Mouse (Mus musculus) monocyte, adult 2 months (primary cell): ENCODE data around the gene Sh2d6.
"Not testable (repeated sequence)": the region's sequence is repeated elsewhere in the genome, so short reads cannot be mapped to it uniquely, and the experiment has no call there.

ENCODE experiments used
- DNase-seq, 2 experiments: peaks; one replicate each; pipeline ENCODE4 v3.0.0; 2022; ENCODE audit warnings: low spot score in 2 of 2, low read depth in 1 of 2

Gene Sh2d6

DNA sequence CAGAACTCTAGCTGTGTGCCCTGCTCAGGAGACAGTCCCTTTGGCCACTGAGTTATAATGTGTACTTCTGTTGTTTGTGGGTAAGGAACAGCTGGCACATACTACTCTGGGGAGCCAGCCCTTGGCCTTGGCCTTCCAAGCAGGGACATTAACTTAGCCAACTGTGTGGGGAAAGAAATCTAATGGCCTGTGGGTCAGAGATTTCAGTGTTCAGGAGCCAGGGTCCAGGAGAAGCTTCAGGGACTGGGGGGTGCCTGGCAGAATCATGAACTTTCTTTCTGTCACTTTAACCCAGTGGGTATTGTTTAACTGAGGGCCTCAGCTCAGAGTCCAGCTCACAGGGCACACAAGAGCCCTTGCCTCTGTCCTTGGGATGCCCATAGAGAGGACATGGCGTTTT lies 15.4 kb downstream of the Sh2d6 start:
- DNase-seq, result no peak

DNA sequence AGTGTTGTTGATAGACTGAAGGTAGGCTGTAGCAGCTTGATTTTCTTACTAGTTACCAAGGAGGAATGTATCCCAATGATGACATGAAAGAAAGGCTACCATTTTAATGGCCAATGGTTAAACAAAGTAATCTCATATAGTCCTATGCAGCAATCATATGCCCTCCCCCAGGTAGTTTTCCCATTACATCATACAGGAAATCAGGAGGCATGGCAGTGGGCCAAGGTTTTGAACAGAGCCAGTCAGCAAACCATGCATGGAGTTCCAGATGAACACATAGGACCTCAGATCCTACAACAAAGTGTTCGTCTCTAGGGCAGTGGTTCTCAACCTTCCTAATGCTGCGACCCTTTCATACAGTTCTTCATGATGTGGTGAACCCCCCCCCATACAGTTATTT lies 17.6 kb downstream of the Sh2d6 start:
- no peak for DNase-seq

DNA sequence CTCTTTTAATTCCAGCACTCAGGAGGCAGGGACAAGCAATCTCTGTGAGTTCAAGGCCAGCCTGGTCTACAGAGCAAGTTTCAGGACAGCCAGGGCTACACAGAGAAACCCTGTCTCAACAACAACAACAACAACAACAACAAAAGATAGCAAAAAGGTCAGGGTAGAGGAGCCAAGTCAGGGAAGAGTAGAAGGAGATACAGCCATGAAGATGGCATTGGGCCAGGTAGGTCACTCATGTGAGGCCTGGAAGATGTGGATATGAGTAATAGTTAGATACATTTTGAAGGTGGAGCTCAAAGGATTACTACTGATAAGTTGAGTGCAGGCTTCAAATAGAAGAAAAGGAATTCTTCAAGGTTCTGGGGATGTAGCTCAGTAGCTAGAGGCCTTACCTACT lies 18.2 kb downstream of the Sh2d6 start:
- no peak for DNase-seq

- no peak for DNase-seq
Measured at GRCm38 (mm10) chr6:72498950-72499349, 22.6 kb downstream of the Sh2d6 start.

- DNase-seq, result no peak
Measured at GRCm38 (mm10) chr6:72492892-72493291, 28.6 kb downstream of the Sh2d6 start.

DNA sequence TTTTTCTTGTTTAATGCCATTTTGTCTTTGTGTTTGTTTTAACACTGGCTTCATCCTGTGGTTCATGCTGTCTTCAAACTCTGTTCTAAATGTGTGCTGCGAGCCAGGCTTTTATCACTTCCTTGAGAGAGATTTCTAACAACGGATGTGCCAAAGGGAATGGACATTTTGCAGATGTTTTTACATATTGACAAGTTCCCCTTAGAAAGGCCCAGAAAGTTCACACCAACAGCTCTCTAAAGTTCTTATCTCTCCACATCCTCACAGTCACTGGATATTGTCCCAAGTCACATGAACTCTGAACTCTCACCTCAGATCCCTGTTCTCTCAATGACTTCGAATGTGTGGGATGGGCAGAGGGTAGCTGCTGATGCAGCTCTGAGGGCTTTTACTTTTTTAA lies 30.4 kb downstream of the Sh2d6 start:
- DNase-seq, result no peak

- DNase-seq, result no peak
Measured at GRCm38 (mm10) chr6:72489534-72489933, 32.0 kb downstream of the Sh2d6 start.

DNA sequence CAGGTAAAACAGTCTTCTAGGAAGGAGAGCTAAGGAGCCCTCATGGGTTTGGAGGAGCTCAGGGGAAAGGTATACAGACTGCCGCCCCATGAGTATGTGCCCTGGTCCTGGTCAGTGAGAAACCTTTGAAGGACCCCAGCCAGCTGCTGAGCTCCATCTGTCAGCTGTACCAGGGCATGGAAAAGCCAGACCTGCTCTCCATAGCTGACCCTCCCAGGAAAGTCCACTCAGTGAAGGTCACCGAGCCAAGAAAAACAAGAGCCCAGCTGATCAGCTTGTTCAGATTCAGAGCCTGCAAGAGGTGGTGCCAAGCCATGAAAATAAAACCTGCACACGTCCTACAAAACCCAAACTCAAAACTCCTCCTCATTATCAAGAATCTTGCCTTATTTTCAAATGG lies 32.7 kb downstream of the Sh2d6 start:
- no peak for DNase-seq

DNA sequence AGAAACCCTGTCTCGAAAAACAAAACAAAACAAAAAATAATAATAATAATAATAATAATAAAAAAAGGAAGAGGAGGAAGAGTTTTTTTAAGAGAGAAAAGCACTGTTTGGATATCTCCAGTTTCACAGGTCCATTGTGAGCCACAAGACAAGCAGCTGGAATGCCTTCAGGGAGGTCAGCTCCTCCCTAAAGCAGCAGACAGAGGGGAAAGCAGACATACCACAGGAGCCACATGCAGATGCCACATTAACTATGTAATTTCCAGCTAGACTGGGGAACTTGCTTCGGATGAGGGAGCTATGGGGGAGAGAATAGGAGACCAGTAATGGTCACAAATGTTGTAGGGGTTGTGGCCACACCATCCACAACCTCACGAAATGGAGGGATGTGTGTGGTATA lies 34.2 kb downstream of the Sh2d6 start:
- no peak for DNase-seq

- no peak for DNase-seq
Measured at GRCm38 (mm10) chr6:72486307-72486706, 35.2 kb downstream of the Sh2d6 start.

- no peak for DNase-seq
Measured at GRCm38 (mm10) chr6:72484887-72485286, 36.6 kb downstream of the Sh2d6 start.

GRCm38 (mm10) chr6:72482156-72482555 lies 39.4 kb downstream of the Sh2d6 start:
- no peak for DNase-seq

DNA sequence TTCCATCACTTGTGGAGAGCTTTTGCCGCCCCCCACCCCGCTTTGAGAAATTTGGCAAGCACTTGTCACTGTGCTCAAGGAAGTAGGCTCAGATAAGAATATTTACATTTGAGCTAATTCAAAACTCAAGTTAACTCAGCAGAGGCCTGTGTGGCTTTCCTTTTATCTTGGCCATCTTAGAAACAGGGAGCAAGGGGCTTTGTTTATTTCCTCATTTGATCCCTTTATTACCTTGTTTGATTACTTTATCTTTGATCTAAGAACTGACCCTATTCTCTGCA lies 41.1 kb downstream of the Sh2d6 start:
- DNase-seq, result no peak

GRCm38 (mm10) chr6:72479645-72480421 lies 41.7 kb downstream of the Sh2d6 start:
- DNase-seq, result no peak

GRCm38 (mm10) chr6:72478691-72479090 lies 42.8 kb downstream of the Sh2d6 start:
- DNase-seq, result not testable (repeated sequence)

GRCm38 (mm10) chr6:72477621-72478020 lies 43.9 kb downstream of the Sh2d6 start:
- no peak for DNase-seq

DNA sequence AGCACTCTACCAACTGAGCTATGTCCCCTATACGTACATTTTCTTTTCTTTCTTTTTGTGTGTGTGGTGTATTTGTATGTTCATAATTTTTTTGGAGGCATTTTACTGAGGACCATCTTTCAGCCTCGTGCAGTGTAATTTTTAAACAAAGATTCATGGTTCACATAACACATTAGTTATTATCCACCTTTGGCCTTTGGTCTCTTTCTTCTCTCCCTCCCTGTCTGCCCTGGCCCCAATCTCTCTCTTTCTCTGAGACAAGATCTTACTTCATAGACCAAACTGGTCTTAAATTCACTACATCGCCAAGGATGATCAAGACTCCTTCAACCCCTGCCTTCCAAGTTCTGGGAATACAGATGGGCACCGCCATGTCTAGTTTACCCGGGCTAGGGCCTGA lies 44.7 kb downstream of the Sh2d6 start:
- no peak for DNase-seq

GRCm38 (mm10) chr6:72475221-72475985 lies 46.1 kb downstream of the Sh2d6 start:
- no peak for DNase-seq

DNA sequence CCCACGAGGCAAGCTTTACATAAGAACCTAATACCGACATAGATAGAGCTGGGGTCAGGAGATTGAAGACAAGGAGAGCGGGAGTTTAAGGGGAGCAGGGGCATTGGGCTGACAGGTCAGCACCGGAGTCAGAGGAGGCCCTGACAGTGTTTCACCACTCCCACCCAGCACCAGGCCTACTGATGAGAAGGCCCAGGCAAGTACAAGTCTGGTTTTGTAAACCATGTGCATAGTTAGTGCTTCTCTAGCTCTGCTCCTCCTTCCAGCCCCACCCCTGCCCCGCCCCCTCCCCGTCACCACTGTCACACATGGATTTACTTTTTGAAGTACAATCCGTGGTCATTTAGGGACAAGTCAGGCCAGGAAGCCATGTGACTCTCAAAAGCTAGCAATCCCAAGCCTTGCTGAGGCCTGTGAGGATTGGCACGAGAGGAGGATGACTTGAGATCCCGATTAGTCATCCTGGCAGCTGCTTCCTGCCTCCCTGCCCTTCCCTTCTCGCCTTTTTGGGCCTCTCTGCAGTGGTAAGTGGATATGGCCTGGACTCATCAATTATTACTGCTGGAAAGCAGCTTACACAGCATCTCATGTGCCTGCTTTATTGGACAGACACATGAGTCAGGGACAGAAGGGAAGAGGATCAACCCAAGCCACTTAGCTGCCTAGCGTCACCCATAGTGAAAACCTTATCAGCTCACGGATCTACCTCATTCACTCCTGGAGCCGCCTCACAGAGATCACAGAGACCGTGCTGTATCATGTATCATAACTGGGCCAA lies 48.1 kb downstream of the Sh2d6 start:
- no peak for DNase-seq

DNA sequence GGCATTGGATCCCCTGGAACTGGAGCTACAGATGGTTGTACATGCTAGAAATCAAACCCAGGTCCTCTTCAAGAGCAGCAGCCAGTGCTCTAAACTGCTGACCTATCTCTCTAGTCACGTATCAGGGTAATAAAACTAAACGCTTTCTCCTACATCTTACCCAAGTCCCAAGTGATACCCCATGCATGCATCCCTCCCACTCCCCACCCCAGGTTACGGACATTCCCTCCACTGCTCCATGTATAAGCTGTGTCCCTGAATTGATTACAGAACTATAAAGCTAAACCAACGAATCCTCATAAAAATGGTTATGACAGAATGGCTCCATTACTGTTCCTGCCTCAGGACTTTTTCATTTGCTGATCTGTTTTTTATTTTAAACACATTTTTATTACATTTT lies 55.3 kb downstream of the Sh2d6 start:
- DNase-seq, result no peak

GRCm38 (mm10) chr6:72465361-72466157 lies 55.9 kb downstream of the Sh2d6 start:
- no peak for DNase-seq
